Mouse (Mus musculus) testis, adult 2 months (tissue): ENCODE data around the gene Sorcs1.

ENCODE experiments used
- CTCF ChIP-seq: fragments of 200-500 bp; IDR thresholded peaks from 2 replicates; pipeline ENCODE4 v1.5.1; 2012; ENCODE audit warnings: low read depth, mild to moderate bottlenecking, inconsistent platforms, low read length, moderate library complexity; ENCODE audit not compliant: control insufficient read depth, insufficient read depth, insufficient replicate concordance
- POLR2A ChIP-seq: fragments of 200-500 bp; IDR thresholded peaks from 2 replicates; pipeline ENCODE4 v1.6.1; 2012; ENCODE audit warnings: low read depth, mild to moderate bottlenecking, inconsistent platforms, low read length, moderate library complexity; ENCODE audit not compliant: control insufficient read depth

DNA sequence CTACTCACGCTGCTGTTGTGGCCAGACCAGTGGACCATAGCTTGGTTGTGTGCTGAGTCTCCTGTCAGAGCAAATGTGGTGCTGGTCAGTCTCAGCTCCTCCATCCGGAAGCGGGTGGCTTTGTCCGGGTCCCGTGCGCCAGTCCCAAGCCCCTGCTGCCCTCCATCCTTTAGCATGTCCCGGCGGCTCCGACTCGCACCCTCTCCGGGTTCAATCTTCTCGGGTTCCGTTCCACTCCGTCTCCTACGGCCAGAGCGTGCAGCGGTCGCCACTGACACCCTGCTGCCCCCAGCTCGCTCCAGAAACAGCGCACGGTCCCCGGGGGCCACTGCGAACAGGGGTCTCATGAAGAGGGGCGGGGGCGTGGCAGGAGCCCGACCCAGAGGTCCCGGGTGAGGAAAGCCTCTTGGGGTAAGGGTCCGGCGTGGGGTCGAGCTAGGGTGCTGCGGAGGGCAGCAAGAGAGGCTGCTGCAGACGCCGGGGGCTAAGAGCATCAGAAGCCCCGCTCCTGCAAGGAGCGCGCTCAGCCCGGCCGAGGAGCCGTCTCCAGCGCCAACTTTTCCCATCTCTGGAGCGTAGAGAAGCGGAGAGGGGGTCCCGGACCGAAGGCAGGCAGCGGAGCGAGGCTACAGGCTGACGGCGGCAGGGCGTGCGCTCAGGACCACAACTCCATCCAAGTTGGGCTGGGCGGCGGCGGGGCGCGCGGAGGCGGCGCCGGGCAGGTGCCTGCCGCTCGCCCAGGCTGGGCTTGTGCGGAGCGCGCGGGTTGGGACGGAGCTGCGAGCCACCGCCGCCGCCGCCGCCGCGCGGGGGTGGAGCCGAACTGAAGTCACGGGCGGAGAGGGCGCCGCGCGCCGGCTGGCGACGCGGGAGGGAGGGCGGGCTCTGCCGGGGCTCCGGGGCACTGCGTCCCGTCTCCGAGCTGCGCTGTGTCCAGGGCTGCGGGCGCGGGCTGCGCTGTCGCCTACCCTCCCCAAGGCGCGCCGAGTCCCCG lies at the start of gene Sorcs1:
- TF ChIP-seq CTCF, result no peak
- TF ChIP-seq POLR2A, result no peak
